Mouse (Mus musculus): Measurements from ENCODE around the gene Edem3. TPM values are rescaled to one million over a fixed set of nuclear protein-coding genes. Genes with fewer than 3 reads are reported as not detected.
A peak's percentile ranks its signal among the peaks of the same experiment; 100 is the strongest.

Edem3 gene
- polyA plus RNA-seq, 1 experiment from 2014 or later = 8.5 TPM

GRCm38 (mm10) chr1:151754028-151754489, 1.1 kb upstream of the Edem3 start:
- Histone ChIP-seq H3K9ac (ENCODE audit: low read depth, low read length) (peak overlapping the region; percentile 85; the same call in 1 of the 2 replicates), H3K27me3 (replicated peaks; ENCODE audit: control insufficient read depth, insufficient read depth, low read length) (no peaks in the 10 kb centered on the region), H3K27ac (ENCODE audit: low read depth, low read length) (peak overlapping the region; percentile 58; the same call in 1 of the 2 replicates), H3K4me2 (replicated peaks; ENCODE audit: low read depth) (peak overlapping the region; percentile 95), H3K36me3 (ENCODE audit: control insufficient read depth, insufficient read depth) (no peaks in the 10 kb centered on the region), H3K4me3 (ENCODE audit: low read depth, low read length) (peak overlapping the region; percentile 95), H3K4me1 (replicated peaks; ENCODE audit: control insufficient read depth, insufficient read depth, low read length) (0 out of 2 replicates have a peak, but pooled peaks cover 3% of the 10 kb centered on the region), H3K9me3 (ENCODE audit: control insufficient read depth) (no peaks in the 10 kb centered on the region)
- 0 out of 2 replicates have a peak, but pooled peaks have one; percentile 20 for TF ChIP-seq CTCF (IDR thresholded peaks at IDR 0.05; ENCODE audit: low read depth)
- WGBS = 37% methylated on average over 10 of the region's 10 CpGs
- no peak for ATAC-seq

DNA sequence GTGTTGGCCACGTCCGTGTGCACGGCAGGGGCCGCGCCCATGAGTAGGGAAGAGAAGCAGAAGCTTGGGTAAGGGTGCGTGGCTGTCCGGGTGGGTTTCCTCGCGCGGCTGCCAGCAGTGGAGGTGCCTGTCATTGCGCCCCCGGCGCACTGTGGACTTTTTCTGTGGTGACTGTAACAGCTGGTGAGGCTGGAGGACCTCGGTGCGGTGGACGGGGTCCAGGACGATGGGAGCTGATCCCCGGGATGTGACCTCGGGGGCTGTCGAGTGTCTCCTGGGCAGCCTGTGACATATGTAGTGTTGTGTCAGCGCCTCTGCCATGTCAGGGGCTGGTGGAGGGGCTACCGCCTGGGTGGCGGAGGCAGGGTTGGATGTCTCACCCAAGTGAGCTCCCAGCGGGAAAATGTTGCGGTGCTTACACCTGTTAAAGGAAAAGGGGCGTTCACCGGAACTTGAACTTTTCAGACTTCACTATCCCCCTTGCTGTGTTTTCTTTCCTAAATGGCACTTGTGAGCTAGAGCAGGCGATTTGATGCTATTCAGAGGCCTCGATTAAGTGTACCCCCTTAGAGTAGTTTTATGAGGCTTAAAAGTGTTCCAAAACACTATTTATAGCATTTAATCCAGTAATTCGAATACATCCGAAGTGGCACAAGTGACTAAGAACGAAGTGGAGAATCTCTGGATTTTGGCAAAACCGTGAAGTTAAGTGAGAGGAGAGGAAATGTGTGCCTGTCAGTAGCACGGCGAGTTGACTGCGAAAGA, 671 bp downstream of the Edem3 start:
- peak overlapping the region; percentile 95 for H3K4me3 ChIP-seq (ENCODE audit: low read depth, low read length)
- peak; percentile 10; the same call in 1 of the 2 replicates for TF ChIP-seq CTCF (IDR thresholded peaks at IDR 0.05; ENCODE audit: low read depth)
- H3K27ac ChIP-seq (ENCODE audit: low read depth, low read length) = peak overlapping the region; percentile 80
- WGBS = 4% methylated on average over 36 of the region's 36 CpGs
- H3K36me3 ChIP-seq (ENCODE audit: control insufficient read depth, insufficient read depth) = peaks cover 4% of the 10 kb centered on the region
- no peak for ATAC-seq
- no peaks in the 10 kb centered on the region for H3K27me3 ChIP-seq (replicated peaks; ENCODE audit: control insufficient read depth, insufficient read depth, low read length)
- H3K9ac ChIP-seq (ENCODE audit: low read depth, low read length) = peak overlapping the region; percentile 85
- peak overlapping the region; percentile 95 for H3K4me2 ChIP-seq (replicated peaks; ENCODE audit: low read depth)
- H3K4me1 ChIP-seq (replicated peaks; ENCODE audit: control insufficient read depth, insufficient read depth, low read length) = 0 out of 2 replicates have a peak, but pooled peaks cover 3% of the 10 kb centered on the region
- no peaks in the 10 kb centered on the region for H3K9me3 ChIP-seq (ENCODE audit: control insufficient read depth)

DNA sequence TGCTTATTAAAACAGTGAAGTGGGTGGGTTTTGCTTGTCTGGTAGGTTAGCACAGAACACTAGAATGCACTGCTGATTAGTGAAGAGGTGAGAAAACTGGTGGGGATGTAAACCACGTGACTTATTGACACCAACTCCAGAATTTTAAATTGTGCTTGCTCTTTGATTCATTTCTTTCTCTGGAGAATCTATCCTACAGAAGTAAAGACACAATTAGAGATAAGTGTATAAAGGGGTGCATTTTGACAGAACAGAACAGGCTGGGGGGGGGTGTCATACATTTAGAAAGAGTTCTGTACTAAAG, 1.2 kb downstream of the Edem3 start:
- no peak overlapping the region for H3K27ac ChIP-seq (ENCODE audit: low read depth, low read length)
- no peaks in the 10 kb centered on the region for H3K27me3 ChIP-seq (replicated peaks; ENCODE audit: control insufficient read depth, insufficient read depth, low read length)
- no peak overlapping the region for H3K9ac ChIP-seq (ENCODE audit: low read depth, low read length)
- no peak for TF ChIP-seq CTCF (IDR thresholded peaks at IDR 0.05; ENCODE audit: low read depth)
- peak overlapping the region; percentile 95 for H3K4me3 ChIP-seq (ENCODE audit: low read depth, low read length)
- peak overlapping the region; percentile 95 for H3K4me2 ChIP-seq (replicated peaks; ENCODE audit: low read depth)
- no peak for ATAC-seq
- no peaks in the 10 kb centered on the region for H3K9me3 ChIP-seq (ENCODE audit: control insufficient read depth)
- H3K36me3 ChIP-seq (ENCODE audit: control insufficient read depth, insufficient read depth) = peaks cover 9% of the 10 kb centered on the region
- H3K4me1 ChIP-seq (replicated peaks; ENCODE audit: control insufficient read depth, insufficient read depth, low read length) = 0 out of 2 replicates have a peak, but pooled peaks cover 3% of the 10 kb centered on the region
- 24% methylated on average over 1 of the region's 1 CpGs for WGBS

GRCm38 (mm10) chr1:151758301-151758700, 3.1 kb downstream of the Edem3 start:
- ATAC-seq = no peak
- Histone ChIP-seq H3K9ac (ENCODE audit: low read depth, low read length) (no peak overlapping the region), H3K36me3 (ENCODE audit: control insufficient read depth, insufficient read depth) (peaks cover 11% of the 10 kb centered on the region), H3K4me1 (replicated peaks; ENCODE audit: control insufficient read depth, insufficient read depth, low read length) (no peaks in the 10 kb centered on the region), H3K27me3 (replicated peaks; ENCODE audit: control insufficient read depth, insufficient read depth, low read length) (no peaks in the 10 kb centered on the region), H3K27ac (ENCODE audit: low read depth, low read length) (no peak overlapping the region), H3K4me3 (ENCODE audit: low read depth, low read length) (no peak overlapping the region), H3K4me2 (replicated peaks; ENCODE audit: low read depth) (no peak overlapping the region), H3K9me3 (ENCODE audit: control insufficient read depth) (no peaks in the 10 kb centered on the region)
- no peak for TF ChIP-seq CTCF (IDR thresholded peaks at IDR 0.05; ENCODE audit: low read depth)
- WGBS = 83% methylated on average over 6 of the region's 6 CpGs

GRCm38 (mm10) chr1:151758991-151759390, 3.8 kb downstream of the Edem3 start:
- H3K27ac ChIP-seq (ENCODE audit: low read depth, low read length) = no peak overlapping the region
- no peak for ATAC-seq
- TF ChIP-seq CTCF (IDR thresholded peaks at IDR 0.05; ENCODE audit: low read depth) = no peak
- H3K9me3 ChIP-seq (ENCODE audit: control insufficient read depth) = no peaks in the 10 kb centered on the region
- 70% methylated on average over 2 of the region's 2 CpGs for WGBS
- no peaks in the 10 kb centered on the region for H3K4me1 ChIP-seq (replicated peaks; ENCODE audit: control insufficient read depth, insufficient read depth, low read length)
- H3K9ac ChIP-seq (ENCODE audit: low read depth, low read length) = no peak overlapping the region
- no peak overlapping the region for H3K4me2 ChIP-seq (replicated peaks; ENCODE audit: low read depth)
- no peaks in the 10 kb centered on the region for H3K27me3 ChIP-seq (replicated peaks; ENCODE audit: control insufficient read depth, insufficient read depth, low read length)
- no peak overlapping the region for H3K4me3 ChIP-seq (ENCODE audit: low read depth, low read length)
- peaks cover 11% of the 10 kb centered on the region for H3K36me3 ChIP-seq (ENCODE audit: control insufficient read depth, insufficient read depth)

- Histone ChIP-seq H3K4me3 (ENCODE audit: low read depth, low read length) (no peak overlapping the region), H3K4me1 (replicated peaks; ENCODE audit: control insufficient read depth, insufficient read depth, low read length) (no peaks in the 10 kb centered on the region), H3K9me3 (ENCODE audit: control insufficient read depth) (no peaks in the 10 kb centered on the region), H3K4me2 (replicated peaks; ENCODE audit: low read depth) (no peak overlapping the region), H3K36me3 (ENCODE audit: control insufficient read depth, insufficient read depth) (peaks cover 11% of the 10 kb centered on the region), H3K9ac (ENCODE audit: low read depth, low read length) (no peak overlapping the region), H3K27ac (ENCODE audit: low read depth, low read length) (no peak overlapping the region), H3K27me3 (replicated peaks; ENCODE audit: control insufficient read depth, insufficient read depth, low read length) (no peaks in the 10 kb centered on the region)
- no peak for ATAC-seq
- no peak for TF ChIP-seq CTCF (IDR thresholded peaks at IDR 0.05; ENCODE audit: low read depth)
- 78% methylated on average over 3 of the region's 3 CpGs for WGBS
Observed at GRCm38 (mm10) chr1:151764236-151764635, 9.1 kb downstream of the Edem3 start.

All from intestine, postnatal 0 days (tissue).